Mouse (Mus musculus) layer of hippocampus, postnatal 36 days (tissue): ENCODE results near the gene Zzz3. TPM values are rescaled to one million over a fixed set of nuclear protein-coding genes. Genes with fewer than 3 reads are reported as not detected.

Source experiments
- DNase-seq, 2 experiments: peaks; one replicate each; pipeline ENCODE4 v3.0.0; 2022
- total RNA-seq, 2 experiments: library from RNA; stranded (reverse); gene quantifications; 2 replicates each; pipeline ENCODE4 v1.2.3; 2021

Zzz3 gene
- total RNA-seq, result 10 to 100 TPM; 46.1 to 48.2 TPM

DNA sequence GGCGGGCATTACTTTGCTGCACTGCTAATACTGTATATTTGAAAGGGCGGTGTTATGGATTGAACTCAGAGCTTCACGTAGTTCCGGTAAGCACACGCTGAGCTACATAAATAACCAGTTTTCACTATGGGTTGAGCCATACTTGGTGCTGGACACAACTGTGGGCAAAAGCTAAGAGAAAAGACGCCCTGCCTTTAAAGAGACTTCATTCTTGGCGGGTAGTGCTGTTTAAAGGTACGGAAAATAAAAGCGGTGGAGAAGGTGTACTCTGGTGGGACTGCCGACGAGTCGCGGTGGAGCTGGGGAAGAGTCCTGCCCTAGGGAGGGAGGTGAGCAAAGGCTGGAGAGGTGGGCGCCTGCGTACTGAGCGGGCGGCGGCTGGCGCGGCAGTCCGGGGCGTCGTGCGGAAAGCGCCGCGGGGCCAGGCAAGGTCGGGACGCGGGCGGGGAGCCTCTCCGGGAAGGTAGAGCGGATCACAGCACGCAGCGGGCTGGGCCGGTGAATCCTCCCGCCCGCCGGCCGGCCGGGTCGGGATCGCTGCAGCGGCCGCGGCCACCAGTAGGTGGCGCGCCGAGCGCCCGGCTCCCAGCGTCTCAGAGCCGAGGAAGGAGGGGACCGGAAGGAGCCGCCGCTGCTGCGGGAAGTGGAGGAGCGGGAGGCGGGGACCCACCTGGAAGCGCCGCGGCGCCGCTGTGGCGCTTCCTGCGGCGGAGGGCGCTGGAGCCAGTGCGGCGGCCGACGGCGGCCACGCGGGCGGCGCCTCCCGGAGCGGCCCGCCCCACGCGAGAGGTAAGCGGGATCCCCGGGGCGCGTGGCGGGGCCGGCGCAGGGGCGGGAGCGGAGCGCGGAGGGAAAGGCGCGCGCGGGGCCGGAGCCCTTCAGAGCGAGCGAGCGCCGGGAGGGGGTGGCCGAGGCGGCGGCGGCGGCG is at the start of gene Zzz3:
TSS of gene Zzz3 (plus strand) at position 124 of the 928 bp plus-strand sequence.
- DNase-seq, result peak; percentile 87 to 88

DNA sequence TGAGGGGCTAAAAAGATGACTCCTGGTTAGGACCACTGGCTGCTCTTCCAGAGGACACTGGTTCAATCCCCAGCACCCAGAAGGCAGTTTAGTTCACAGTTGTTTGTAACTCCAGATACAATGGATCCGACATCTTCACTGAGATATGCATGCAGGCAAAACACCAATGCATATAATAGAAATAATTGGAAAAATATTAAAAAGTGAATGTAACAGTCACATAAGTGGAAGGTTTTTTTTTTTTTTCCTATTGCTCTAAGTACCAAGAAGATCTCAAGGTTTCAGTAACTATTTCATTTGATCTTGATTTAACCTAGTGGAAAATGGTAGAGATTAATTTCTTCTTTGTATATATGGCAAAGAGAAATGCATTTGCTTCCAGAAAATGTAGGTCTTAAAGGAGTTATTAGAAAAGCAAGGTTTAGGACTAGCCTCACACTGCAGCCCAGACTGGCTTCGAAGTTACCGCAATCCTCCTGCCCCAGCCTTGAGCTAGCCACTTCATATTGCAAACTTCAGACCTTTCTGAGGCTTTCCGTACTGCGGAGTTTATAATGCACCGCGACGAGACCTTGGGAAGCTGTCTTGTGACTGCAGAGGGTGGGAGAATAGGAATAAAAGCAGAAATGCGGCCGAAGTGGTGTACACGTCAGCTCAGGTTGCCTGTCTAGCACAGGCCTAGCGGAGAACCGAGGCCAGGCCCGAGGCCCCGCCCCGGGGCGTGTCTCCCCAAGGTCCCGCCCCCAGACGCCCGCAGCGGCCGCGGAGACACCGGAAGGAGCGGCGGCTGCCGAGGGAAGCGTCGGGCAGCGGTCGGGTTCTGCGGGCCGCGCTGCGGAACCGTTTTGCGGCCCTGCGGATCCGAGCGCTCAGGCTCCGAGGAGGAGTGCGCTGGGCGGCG is 49.3 kb upstream of the Zzz3 start, which contains the start of gene Usp33:
TSS of gene Usp33 (plus strand) at position 747 of the 901 bp plus-strand sequence.
- peak; percentile 92 to 94 for DNase-seq

DNA sequence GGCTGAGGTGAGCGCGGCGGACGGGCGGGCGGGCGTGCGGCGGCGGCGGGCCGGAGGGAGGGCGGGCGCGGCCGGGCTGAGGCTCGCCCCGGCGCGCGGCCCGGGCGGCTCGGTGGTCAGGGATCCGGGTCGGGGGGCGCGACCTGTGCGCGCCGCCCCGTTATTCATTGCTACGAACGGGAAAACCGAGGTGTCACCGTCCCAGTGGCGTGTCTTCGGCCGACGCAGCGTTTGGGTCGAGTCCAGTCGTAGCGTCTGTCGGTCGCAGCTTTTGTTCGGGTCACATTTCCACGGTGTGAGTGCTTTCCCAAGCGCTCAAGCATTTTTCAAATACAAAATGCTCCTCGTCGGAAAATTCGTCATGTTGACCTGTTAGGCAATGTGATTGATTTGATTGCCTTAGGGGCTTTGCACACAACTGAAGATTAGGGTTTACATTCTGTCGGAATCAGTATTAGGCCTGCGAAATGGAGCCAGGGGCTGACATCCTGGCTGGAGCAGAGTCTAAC is 48.6 kb upstream of the Zzz3 start:
- DNase-seq, result peak in 1 of 2 experiments; percentile 36

DNA sequence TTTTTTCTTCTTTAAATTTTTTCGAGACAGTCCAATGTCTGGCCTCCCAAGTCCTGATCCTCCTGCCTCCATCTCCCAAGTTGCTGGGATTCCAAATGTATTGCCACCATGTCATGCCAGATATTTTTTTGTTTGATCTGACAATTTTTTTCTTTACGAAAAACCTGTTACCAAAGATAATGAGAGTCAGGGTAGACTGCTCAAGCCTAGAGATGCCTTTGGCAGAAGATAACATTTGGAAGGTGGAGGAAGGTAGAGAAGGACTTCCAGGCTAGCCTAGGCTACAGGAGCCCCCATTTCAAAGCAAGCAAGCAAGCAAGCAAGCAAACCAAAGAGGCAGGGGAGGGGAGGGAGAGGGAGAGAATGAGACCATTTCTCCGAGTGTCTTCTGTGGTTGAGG is 48.0 kb upstream of the Zzz3 start:
- no peak for DNase-seq

DNA sequence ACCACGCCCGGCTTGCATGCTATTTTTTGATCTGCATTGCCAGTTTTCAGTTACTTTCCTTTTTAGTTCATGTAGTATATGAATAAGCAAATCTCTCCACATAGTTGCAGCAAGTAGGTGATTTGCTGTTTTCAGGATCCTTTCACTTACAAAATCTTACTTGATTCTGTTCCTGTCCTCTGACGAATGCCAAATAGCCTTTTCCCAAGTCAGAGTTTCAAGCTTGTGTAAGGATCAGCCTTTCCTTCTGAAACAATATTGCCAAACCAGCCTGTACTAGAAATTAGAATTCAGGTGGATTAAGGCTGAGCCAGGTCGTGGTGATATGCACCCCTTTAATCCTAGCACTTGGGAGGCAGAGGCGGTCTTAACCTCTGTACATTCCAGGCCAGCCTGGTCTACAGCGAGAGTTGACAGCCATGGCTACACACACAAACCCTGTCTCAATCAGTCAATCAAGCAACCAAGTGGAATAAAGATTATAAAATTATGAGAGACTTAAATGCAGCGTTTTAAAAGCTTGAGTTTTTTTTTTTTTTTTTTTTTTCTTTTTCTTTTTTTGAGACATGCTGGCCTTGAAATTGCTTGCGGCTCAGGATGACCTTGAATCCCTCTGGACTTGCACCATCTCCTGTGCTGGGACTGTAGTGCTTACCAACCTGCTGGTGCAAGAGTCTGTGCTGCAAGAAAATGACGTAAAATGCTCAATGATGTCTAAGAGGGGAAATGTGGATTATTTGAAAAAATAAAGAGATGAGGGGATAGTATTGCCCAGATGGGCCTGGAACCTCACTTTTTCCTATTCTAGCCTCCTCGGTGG is 47.1 kb upstream of the Zzz3 start:
- no peak for DNase-seq

DNA sequence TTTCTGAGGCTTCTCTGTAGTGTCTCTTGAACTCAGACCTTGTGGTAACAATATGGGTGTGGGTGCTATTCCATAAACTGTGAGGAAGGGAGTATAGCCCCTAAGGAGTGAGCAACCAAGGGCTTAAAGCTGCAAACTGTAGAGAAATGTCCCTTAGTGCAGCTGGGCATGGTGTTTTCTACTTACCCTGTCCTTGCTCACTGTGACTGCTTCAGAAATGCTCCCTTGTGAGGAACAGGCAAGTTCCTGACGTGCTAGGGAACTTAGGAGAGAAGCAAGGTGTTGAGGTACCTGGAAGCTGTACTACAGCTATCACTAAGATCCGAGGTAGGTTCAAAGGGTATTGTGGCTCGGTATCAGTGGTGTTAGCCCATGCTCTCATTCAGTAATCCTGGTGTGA is 44.8 kb upstream of the Zzz3 start:
- no peak for DNase-seq

DNA sequence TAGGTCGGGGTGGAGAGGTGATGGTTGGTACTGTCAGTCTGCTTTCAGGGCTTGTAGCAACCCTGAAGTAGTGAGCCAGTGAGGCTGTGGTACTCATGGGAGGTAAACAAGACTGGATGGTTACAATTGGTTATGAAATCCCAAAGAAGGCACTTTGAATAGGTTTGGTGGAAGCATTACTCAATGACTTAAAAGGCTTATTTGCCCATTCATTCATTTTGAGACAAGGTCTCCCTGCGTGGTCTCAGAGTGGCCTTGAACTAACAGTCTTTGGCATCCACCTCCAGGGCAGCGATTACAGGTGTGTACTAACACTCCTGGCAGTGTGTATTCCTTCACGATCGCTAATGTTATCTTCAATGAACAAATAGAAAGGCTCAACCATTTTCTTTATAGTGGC is 44.3 kb upstream of the Zzz3 start:
- no peak for DNase-seq

DNA sequence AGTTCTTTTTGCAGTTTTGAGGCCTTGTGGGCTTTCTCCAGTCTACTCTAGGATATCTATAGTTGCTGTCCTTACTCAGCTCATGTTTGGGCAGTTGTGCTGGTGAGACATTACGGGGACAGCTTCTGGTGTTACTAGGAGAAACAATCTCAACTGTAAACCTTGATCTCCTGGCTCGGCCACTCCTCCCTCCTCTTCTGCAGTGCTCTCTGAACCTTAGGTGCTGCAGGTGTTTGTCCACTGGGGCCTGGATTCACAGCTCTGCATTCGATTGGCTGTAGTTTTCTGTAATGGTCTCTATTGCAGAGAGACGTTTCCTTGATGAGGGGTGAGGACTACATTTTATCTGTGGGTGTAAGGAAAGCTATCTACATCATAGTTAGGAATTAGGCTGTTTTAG is 43.0 kb upstream of the Zzz3 start:
- no peak for DNase-seq

DNA sequence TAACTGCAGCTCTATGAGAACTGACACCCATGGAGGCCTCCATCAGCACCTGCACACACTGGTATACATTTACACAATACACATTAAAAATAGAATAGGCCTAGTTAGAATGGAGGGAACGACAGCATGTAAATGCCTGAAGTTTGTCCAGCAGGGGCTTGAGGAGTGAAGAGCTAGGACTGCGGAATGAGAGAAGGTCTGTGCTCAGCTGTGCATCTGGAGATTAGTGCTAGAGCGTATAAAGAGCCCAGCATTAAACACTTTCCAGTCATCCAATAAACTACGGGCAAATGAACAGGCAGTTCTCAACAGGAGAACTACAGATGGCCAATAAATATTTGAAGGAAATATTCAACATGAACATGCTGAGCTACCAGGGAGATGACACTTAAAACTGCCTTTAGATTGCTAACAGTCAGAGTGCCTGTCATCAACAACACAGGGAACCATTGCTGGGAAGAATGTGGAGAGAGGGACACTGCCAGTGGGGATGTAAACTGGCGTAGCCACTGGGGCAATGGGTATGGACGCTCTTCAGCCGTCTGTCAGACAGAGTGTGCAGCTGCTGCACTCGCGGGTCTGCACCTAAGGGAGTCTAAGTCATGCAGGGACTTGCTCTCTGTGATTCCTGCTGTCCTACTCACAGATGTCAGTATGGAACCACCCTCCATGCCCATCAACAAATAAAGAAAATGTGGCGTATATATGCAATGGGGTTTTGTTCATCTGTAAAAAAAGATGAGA is 41.7 kb upstream of the Zzz3 start:
- DNase-seq, result no peak

DNA sequence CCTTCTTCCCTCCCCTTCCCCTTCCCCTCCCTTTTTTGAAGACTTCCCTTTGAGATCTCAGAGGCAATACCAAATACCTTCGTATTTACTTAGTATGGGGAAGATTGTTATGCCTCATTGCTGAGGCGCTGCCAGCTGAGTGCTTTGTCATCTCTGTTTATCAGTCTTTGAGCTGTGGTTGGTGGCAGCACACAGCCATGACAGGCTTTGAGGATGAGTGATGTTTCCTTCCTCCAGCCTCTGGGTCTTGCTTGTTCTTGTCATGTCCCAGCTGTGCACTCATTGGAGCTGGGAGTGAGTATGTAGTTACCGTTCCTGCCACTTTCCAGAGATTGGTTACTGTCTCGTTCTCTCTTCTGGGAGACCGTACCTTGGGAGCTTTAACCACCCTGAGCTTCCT is 39.9 kb upstream of the Zzz3 start:
- no peak for DNase-seq

DNA sequence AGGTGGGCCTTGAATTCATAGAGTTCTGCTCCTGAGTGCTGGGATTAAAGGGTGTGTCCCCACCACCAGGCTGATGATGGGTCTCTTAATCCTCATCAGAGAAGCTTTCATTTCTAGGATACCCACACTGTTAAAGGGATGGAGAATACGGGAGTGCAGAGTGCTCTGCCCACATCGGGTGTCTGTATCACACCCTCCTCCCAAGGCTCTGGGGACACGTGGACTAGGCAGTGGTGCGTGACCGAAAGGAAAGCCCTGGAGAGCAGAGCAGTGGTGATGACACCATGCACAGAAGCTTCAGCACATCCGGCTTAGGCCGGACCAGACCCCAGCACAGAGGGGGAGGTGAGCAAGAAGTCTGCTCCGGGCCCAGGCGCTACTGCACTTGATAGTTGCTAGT is 38.5 kb upstream of the Zzz3 start:
- no peak for DNase-seq

DNA sequence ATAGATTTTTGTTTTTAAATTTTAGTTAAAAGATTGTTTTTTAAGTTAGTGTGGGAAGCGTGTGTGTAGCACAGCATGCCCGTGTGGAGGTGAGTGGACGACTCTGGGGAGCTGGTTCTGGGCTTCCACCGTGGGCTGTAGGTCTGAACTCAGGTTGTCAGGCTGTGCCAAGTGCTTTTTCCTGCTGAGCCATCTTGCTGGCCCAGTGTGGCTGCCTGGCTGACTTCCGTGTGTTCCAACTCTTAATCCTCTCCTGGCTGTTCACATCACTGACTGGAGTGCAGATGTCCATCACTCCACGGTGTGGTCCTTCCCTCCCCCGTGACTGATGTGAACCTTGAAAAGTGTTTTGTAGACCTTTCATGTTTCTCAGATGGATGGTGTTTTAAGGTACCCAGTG is 36.1 kb upstream of the Zzz3 start:
- DNase-seq, result no peak

DNA sequence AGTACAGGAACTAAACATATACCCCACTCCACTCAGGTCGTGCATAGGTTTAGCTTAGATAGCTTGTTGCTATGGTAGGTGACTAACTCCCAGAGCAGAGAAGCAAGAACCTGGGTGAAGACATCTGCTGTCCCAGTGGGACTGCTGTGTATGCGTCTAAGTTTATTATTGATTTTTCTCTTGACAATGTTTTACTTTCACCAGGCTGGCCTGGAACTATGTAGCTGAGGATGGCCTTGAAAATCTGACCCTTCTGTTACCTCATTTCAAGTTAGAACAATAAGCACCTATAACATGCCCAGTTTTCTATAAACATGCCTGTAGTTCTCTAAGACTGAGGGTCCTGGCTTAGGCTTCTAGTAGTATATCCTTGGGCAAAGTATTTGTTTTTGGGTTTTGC is 31.1 kb upstream of the Zzz3 start:
- no peak for DNase-seq

DNA sequence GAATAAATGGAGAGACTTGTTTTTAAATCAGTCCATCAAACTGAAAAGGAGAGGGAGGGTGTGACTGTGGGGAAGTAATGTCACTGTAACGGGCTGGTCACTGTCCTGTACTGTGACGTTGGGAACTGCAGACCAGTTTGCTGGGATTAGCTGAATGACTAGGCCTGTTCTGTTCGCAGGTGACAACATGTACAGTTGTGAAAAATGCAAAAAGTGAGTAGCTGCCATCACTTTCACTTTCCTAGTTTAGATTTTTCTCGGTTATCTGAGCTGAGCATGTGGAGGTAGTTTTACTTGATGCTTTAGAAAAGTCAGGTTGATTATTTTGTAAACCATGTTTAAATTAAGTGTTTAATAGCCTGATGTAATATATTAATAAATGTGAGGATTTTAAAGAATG is 19.2 kb upstream of the Zzz3 start:
- DNase-seq, result no peak

DNA sequence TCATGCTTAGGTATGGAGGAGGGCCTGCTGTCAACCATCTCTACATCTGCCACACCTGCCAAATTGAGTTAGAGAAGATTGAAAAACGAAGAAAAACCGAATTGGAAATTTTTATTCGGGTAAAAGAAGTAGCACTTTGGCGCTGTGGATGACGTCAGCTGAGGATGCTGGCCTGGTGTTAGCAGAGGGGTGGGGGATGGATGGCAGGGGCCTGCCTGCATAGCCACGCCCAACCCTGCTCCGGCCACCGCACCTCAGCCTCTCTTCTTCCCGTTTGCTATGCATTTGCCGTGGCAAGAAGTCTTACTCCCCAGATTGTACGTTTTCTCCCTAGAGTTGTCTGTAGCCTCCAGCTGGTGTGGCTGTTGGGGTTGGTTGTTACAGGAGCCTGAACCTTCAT is 11.2 kb upstream of the Zzz3 start:
- DNase-seq, result no peak

DNA sequence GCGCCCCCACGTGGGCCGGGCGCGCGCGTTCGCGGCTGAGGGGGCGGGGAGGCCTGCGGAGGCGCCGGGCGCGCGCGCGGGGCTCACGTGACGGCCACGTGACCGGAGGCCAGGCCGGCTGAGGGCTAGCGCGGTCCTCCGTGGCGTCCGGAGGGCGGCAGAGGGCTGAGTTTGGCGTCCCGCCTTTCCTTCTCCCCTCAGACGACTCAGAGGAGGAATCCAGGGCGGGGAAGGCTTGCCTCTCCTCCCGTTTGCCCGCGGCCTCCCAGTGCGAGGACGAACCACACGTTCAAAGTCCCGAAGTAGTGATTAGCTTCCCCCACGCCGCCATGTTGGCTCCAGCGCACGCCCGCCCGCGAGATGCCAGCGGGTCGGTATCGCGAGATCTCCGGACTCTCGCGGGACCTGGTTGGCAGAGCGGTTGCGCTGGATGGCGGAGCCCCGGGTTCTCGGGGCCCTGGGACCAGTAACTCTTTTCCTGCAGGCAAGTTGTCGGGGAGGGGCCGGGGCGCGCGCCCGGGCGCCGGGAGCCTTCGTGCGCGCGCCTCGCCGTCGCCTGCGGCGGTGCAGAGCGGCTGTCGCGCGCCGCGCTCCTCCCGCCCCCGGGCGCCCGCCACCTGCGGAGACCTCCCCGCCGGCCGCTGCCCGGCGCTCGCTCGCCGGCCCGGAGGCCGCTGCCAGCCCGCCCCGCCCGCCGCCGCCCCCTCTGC is 1.2 kb downstream of the Zzz3 start:
- peak; percentile 94 to 97 for DNase-seq

DNA sequence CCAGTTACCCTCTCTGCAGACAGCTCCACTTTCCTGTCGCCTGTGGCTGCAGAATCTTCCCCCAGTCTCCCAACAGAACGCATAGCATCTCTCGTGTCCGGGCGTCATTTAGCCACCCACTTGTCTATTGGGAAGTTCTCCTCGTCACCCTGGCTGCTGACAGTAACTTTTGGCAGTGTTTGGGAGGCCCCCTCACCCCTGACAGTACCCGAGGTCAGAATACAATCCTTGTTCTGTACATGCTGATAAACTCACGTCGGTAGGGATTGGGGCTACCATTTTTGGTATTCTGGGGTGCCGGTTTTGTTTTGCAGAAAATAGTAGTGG is 1.7 kb downstream of the Zzz3 start:
- DNase-seq, result peak in 1 of 2 experiments; percentile 18

DNA sequence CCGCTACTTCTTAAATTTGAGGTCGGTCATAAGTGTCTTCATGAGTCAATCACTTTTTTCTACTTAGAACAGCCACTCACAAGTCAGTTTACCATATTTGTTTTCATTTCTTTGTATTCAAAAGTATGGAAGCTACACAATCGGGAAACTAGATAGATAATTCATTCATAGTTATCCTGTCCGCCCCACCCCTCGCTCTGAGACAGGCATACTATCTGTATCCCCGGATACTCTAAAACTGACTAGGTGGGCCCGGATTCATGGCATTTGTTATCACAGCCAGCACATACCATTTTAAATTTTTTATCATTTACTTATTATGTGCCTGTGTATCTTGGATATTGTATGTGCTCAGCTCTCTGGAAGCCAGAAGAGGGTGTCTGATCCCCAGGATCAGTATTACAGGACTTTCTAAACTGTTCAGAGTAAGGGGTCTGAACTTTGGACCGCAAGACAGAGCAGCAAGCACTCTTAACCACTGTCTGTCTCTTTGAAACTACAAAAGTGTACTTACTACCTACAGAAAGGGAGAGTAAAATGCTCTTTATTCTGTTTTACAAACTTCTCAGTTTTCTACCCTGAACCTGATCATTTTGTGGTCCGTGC is 2.2 kb downstream of the Zzz3 start:
- no peak for DNase-seq

DNA sequence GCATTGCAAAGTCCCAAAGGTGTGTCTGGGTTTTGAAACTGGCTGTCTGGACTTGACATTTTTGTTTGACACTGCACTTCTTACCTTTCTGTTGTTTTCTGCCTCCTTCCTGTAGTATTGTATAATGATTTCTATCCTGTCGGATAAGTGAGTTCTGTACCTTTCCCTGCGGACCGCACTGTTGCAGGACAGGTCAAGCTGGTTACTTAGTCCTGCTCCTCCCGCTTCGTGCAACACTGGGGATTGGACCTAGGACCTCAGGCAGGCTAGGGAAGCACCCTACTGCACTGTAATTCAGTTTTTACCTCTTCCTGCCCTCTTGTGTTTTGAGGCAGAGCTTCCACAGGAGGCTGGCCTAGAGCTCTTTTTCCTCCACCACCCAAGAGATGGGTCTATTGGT is 5.2 kb downstream of the Zzz3 start:
- no peak for DNase-seq

DNA sequence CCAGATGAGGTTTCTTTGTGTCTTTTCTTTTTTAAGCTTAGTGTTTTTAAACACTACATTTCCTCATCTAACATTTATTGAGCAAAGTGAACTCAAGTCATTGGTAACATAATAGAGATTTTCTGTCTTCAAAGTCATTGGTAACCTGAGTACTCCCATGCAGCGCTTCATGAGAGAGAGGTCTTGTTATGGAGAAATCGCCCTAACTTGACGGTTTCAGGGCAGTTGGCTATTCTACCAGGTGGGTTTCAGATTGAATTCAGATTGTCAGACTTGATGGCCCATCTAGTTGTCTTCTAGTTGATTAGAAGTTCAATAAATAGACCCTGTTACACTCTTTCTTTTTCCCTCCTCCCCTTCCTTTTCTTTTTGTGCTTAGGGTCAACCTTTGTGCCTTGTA is 5.6 kb downstream of the Zzz3 start:
- no peak for DNase-seq
